Mouse (Mus musculus): ENCODE measurements around the gene Wdr49. TPM values are rescaled to one million over a fixed set of nuclear protein-coding genes. Genes with fewer than 3 reads are reported as not detected.
"Not testable (repeated sequence)": the region's sequence is repeated elsewhere in the genome, so short reads cannot be mapped to it uniquely, and the experiment has no call there.

The Wdr49 gene
- total RNA-seq, 2 experiments from 2014 or later: 0.22 TPM; not detected in 1

DNA sequence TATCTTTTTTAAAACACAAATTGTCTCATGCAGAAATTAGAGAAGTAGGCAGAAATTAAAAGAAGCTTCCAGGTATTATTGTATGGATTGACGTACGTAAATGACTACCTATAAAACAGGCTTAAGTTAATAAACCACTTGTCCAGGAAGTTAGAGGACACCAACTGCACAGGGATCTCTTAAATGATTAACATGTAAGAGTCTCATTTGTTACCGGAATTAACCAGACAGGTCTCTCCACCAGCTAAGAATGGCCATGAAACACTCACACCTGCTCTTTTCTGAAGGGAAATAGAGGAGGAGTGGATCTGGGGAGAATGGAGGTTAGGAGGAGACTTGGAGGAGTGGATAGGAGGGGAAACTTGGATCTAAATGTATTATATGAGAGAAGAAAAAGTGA is 176.4 kb downstream of the Wdr49 start:
- intact Hi-C loops (cut with DNase I): no loop called here

DNA sequence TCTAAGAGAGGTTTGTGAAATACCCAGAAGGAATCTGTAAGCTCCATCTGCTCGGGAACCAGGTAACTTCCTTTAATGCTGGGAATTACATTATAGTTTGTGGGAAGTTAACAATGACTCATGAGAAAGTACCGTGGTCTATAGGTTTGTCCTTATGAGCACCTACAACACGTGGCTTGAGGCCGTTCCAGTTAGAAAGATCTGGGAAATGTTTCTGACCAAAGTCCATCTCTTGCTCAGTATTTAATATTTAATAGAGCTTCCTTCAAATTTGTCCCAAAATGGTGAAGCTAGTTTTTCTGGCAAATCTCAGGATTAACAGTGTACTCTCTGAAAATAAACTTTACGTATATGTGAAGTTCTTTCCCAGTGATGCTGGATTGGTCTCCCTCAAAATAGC is 177.3 kb downstream of the Wdr49 start:
- intact Hi-C loops (cut with DNase I): no loop called here

More for the DNA sequence above, 176.4 kb downstream of the Wdr49 start:
- no peak for DNase-seq (ENCODE audit: low spot score in 2 of 2)

DNA sequence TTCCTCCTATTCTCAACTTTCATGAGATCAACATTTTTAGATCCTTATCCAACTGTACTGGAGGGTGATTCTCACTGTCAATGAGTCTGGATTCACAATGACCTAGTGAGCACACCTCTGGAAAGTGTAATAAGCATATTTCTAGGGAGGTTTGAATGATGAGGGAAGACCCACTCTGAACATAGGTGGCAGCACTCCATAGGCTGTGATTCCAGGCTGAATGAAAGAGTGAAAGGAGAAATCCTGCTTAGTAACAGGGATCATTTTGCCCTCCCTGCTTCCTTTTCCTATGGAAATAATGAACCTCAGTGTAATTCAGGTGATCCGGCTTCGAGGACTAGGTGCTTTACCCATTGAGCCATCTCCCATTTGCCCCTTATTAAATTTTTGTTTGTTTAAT is 180.9 kb downstream of the Wdr49 start:
- intact Hi-C loops (cut with DNase I): no loop called here
- no peak for DNase-seq (ENCODE audit: low spot score in 2 of 2)

More for the DNA sequence above, 177.3 kb downstream of the Wdr49 start:
- no peak for DNase-seq (ENCODE audit: low spot score in 2 of 2)

DNA sequence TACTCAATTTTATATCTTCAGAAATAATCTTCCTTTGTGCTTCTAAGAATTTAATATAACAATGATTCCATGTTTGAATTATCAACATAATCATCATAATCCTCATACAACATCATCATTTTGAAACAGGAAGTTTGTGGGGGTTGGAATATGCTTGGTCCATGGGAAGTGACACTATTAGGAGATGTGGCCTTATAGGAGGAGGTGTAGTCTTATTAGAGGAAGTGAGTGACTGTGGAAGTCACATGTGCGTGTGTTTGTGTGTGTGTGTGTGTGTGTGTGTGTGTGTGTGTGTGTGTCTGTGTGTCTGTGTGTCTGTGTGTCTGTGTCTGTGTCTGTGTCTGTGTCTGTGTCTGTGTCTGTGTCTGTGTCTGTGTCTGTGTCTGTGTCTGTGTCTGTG is 182.5 kb downstream of the Wdr49 start:
- intact Hi-C loops (cut with DNase I); DNase-seq (ENCODE audit: low spot score in 2 of 2): not testable (repeated sequence)

DNA sequence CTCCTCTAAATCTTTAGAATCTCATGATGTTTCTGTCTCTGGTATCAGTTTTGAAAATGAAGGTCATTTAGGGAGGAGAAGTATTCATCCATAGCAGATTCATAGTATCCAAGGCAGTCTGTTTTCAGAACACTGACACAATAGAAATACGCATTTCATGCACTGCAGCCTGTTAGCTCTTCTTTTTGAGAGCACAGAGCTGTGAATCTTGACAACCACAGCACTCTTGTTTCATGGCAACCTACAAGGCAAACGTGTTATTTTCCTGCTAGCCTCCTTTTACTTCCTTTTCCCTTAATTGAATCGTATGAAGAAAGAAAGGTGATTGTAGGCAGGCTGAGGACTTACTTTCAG is 184.2 kb downstream of the Wdr49 start:
- intact Hi-C loops (cut with DNase I): no loop called here
- DNase-seq (ENCODE audit: low spot score in 2 of 2): no peak

DNA sequence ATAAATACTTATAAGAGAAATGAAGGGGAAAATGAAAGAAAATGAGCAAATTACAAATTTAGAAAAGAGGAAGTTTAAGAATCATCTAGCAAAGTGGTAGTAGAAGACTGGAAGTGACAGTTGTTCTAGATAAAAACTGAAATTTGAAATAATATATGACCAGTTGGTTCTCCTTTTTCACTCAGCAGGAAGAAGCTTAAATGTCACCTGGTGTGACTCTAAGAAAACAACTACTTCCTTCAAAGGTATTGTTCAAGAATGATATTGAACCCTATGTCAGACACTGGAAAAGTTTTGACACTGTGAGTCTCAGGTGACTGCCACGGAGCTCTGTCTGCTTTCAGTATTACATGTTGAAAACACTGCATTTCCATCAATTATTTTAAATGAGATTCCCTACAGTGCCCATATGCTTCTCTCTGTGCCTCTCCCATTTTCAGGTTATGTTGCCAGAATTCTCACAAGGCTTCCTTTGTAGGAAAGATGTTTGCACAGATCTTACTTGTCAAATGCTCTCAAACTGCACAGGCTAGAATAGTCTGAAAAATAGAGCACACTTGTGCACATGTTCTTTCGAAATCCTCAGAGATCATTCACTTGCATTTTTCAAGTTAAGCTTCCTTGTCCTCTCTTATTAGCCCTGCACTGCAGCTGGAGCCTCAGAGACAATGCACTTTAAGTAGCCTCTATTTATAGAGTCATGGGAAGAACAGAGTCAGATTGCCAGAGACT is 184.8 kb downstream of the Wdr49 start:
- no peak for DNase-seq (ENCODE audit: low spot score in 2 of 2)
- intact Hi-C loops (cut with DNase I): no loop called here

DNA sequence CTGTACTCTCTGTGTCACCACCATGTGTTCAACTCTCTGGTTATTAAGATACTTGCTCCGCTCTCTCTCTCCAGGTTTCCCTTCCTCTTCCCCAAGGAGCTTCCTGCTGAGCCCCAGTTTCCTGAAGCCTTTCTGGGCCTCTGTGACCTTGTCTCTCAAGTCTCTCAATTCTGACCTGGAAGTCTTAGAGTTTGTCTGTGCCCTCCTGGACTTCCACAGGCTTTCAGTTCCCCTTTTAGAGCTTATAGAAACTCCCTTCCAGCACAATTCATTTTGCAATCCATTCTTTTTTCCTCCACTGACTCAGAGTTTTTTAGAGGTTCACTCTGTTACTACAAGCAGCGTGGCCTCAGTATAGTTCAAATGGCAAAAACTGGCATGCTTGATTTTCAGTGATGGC is 188.7 kb downstream of the Wdr49 start:
- intact Hi-C loops (cut with DNase I): no loop called here
- DNase-seq (ENCODE audit: low spot score in 2 of 2): no peak

DNA sequence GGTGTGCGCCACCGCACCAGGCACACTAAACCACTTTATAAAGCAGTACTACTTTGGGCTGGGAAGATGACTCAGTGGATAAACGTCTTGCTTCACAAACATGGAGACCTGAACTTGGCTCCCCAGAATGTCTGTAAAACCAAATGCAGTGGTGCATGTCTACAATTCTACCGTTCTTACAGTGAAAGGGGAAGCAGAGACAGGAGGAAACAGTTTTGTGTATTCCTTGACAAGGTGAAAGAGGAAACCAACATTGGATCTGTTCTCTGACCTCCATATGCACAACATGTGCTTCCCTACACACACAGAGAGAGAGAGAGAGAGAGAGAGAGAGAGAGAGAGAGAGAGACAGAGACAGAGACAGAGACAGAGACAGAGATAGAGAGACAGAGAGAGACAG is 204.5 kb downstream of the Wdr49 start:
- intact Hi-C loops (cut with DNase I): no loop called here
- DNase-seq (ENCODE audit: low spot score in 2 of 2): no peak

DNA sequence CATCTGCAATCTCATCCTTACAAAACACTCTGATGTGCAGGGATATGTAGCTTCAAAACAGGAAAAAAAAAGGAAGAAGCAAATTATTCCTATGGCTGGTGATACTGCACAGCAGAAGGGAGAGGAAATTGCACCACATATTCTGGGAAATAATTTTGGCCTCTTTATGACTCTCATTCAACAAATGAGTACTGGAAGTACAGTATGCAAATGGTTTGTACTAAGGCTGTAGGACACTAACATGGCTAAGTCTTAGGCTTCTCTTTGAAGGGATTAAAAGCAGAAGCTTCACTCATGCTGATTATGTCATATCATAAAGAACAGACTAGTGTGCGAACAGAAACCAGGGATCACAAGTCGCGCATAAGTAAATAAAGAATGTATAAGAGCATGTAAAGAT is 205.4 kb downstream of the Wdr49 start:
- no peak for DNase-seq (ENCODE audit: low spot score in 2 of 2)
- intact Hi-C loops (cut with DNase I): no loop called here

DNA sequence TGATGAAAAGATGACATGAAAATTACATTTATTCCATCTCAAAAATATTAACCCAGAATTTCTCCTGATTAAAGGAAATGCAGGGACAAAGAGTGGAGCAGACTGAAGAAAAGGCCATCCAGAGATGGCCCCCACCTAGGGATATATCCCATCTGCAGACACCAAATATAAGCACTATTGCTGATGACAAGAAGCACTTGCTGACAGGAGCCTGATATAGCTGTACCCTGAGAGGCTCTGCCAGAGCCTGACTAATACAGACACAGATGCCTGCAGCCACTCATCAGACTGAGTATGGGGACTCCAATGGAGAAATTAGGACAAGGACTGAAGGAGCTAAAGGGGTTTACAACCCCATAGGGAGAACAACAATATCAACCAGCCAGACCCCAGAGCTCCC is 206.8 kb downstream of the Wdr49 start:
- intact Hi-C loops (cut with DNase I): no loop called here
- DNase-seq (ENCODE audit: low spot score in 2 of 2): no peak

DNA sequence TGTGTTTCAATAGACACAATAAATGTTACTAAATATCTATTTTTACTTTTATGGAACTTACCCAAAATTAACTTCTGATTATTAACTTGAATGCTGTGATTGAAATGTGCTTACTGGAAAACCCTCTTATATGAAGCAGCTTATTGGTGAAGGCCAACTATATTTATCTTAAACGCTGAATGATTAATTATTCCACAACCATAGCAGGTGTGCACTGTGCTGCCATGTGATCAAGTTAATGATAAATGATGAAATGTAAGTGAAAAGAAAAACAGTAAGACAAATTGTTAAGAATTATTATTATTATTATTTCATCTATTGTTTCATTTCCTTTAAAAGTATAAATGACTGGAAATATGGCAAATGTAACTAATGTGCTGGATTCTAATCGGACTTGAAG is 212.0 kb downstream of the Wdr49 start, which contains the start of gene Serpini2:
Gene Serpini2 (minus strand): TSS at position 101 of the 400 bp plus-strand sequence.
- intact Hi-C loops (cut with DNase I): no loop called here
- no peak for DNase-seq (ENCODE audit: low spot score in 2 of 2)

DNA sequence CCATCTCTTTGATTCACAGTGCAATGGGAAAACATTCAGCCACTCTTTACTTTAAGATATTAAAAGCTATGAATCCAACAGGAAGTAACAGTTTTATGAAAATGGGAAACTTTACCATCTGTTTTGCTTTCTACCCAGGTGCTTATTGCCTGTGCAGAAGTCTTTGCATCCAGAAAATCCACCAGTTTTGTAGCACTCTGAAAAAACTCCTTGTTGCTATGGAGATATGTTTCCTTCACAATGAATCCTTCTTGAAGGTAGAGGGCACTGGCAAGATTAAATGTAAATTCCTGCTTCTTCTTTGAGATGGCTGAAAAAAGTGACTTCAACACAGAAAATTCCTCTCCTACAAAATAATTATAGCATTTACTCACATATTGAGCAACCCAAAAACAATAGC is 222.6 kb downstream of the Wdr49 start:
- intact Hi-C loops (cut with DNase I): no loop called here
- DNase-seq (ENCODE audit: low spot score in 2 of 2): no peak

Other genes with a start within 250 kb of the Wdr49 start
- not detected for gene Serpini2, start 212.1 kb downstream of the Wdr49 start, total RNA-seq (2021)
- gene Pdcd10, start 74.7 kb upstream of the Wdr49 start, total RNA-seq (2021): 10 to 100 TPM; 52.7 to 57.5 TPM
- gene Serpini1, start 75.4 kb upstream of the Wdr49 start, total RNA-seq (2021): 100 to 1,000 TPM; 250 to 264 TPM

Data from left cerebral cortex, postnatal 36 days (tissue).